Mouse (Mus musculus): Measurements from ENCODE around the gene Akap2. TPM values are rescaled to one million over a fixed set of nuclear protein-coding genes. Genes with fewer than 3 reads are reported as not detected.

The Akap2 gene
- polyA plus RNA-seq, 1 experiment, result 19.3 TPM

DNA sequence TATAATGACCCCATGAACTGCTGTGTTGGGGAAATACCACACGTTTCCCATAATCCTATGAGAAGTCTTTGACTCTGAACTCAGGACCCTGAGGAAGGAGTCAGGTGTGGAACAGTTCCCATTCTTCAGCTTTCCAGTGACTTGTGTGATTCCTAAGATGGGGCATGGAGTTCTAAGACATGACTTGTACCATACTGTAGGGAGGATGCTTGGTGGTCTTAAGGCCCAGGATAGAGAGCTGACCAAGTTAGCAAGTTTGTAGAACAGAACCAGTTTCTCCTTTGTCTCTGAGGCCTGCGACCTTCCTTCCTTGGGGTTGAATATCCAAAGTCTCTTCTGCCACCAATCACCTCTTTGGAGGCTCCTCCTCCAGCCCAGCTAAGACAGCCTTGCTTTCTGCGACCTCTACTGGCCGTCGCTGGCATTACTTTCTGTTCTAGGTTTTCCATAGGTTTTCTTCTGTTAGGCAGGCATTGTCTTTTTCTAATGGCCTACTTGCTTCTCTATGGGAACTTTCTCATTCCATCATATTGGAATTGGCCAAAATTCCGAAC, 162.4 kb downstream of the Akap2 start:
- Histone ChIP-seq H3K4me2 (ENCODE audit: low read depth) (no peak overlapping the region), H3K79me2 (ENCODE audit: control insufficient read depth, insufficient read depth) (peaks cover 51% of the 10 kb centered on the region), H3K36me3 (ENCODE audit: control insufficient read depth, insufficient read depth) (no peaks in the 10 kb centered on the region), H3K27me3 (ENCODE audit: control insufficient read depth, insufficient read depth, insufficient read length) (no peaks in the 10 kb centered on the region), H3ac (ENCODE audit: control insufficient read depth, insufficient read length) (no peak overlapping the region), H3K4me3 (no peak overlapping the region)
- TF ChIP-seq MAX (IDR thresholded peaks at IDR 0.05; ENCODE audit: low read depth) (no peak), POLR2AphosphoS2 (IDR thresholded peaks at IDR 0.05; ENCODE audit: insufficient read length, low read depth) (no peak), USF1 (IDR thresholded peaks at IDR 0.05; ENCODE audit: low read depth) (no peak), TCF3 (IDR thresholded peaks at IDR 0.05; ENCODE audit: insufficient read length, low read depth) (no peak), MYOD1 (IDR thresholded peaks at IDR 0.05; ENCODE audit: control insufficient read depth in 1 of 3, insufficient read length in 2 of 3, low read depth in 2 of 3) (no peak), POLR2A (IDR thresholded peaks at IDR 0.05; ENCODE audit: insufficient read length, low read depth) (no peak), REST (IDR thresholded peaks at IDR 0.05; ENCODE audit: insufficient read depth, insufficient read length) (no peak)

GRCm38 (mm10) chr4:57883520-57884421, 166.3 kb downstream of the Akap2 start:
- TF ChIP-seq USF1 (IDR thresholded peaks at IDR 0.05; ENCODE audit: low read depth) (no peak), MYOD1 (IDR thresholded peaks at IDR 0.05; ENCODE audit: control insufficient read depth in 1 of 3, insufficient read length in 2 of 3, low read depth in 2 of 3) (peak in 1 of 3 experiments; percentile 26)
- no peaks in the 10 kb centered on the region for H3K36me3 ChIP-seq (ENCODE audit: control insufficient read depth, insufficient read depth)
- H3ac ChIP-seq (ENCODE audit: control insufficient read depth, insufficient read length), result no peak overlapping the region
- no peak overlapping the region for H3K4me2 ChIP-seq (ENCODE audit: low read depth)
- peaks cover 86% of the 10 kb centered on the region for H3K79me2 ChIP-seq (ENCODE audit: control insufficient read depth, insufficient read depth)
- no peak overlapping the region for H3K4me3 ChIP-seq
- no peaks in the 10 kb centered on the region for H3K27me3 ChIP-seq (ENCODE audit: control insufficient read depth, insufficient read depth, insufficient read length)

DNA sequence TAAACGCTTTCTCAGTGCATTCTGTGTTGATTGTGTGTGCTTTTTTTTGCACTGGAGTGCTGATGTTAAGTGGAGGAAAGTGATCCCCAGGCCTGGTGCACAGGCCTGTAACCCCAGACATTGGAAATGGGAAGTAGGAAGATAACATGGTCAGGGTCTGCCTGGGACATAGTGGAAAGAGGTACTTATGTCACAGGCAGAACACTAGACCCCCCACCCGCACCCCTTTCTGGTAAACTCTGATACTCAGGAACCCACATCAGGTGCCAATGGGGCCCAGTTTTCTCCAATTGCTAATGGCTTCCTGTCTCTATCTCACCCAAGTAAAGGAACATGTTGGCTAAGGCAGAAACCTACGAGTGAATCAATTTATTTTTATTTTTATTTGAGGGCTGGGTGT, 167.1 kb downstream of the Akap2 start:
- H3K36me3 ChIP-seq (ENCODE audit: control insufficient read depth, insufficient read depth), result no peaks in the 10 kb centered on the region
- H3K4me3 ChIP-seq, result no peak overlapping the region
- peaks cover 90% of the 10 kb centered on the region for H3K79me2 ChIP-seq (ENCODE audit: control insufficient read depth, insufficient read depth)
- no peak overlapping the region for H3K4me2 ChIP-seq (ENCODE audit: low read depth)
- no peaks in the 10 kb centered on the region for H3K27me3 ChIP-seq (ENCODE audit: control insufficient read depth, insufficient read depth, insufficient read length)
- H3ac ChIP-seq (ENCODE audit: control insufficient read depth, insufficient read length), result no peak overlapping the region
- no peak for TF ChIP-seq CEBPB (IDR thresholded peaks at IDR 0.05; ENCODE audit: insufficient read depth, poor library complexity, severe bottlenecking)
- no peak for TF ChIP-seq POLR2A (IDR thresholded peaks at IDR 0.05; ENCODE audit: insufficient read length, low read depth)
- TF ChIP-seq REST (IDR thresholded peaks at IDR 0.05; ENCODE audit: insufficient read depth, insufficient read length), result no peak
- TF ChIP-seq TCF3 (IDR thresholded peaks at IDR 0.05; ENCODE audit: insufficient read length, low read depth), result no peak
- no peak for TF ChIP-seq TCF12 (IDR thresholded peaks at IDR 0.05; ENCODE audit: insufficient read depth, poor library complexity, severe bottlenecking)
- TF ChIP-seq USF1 (IDR thresholded peaks at IDR 0.05; ENCODE audit: low read depth), result no peak
- no peak for TF ChIP-seq POLR2AphosphoS2 (IDR thresholded peaks at IDR 0.05; ENCODE audit: insufficient read length, low read depth)
- no peak for TF ChIP-seq MAX (IDR thresholded peaks at IDR 0.05; ENCODE audit: low read depth)
- TF ChIP-seq MYOD1 (IDR thresholded peaks at IDR 0.05; ENCODE audit: control insufficient read depth in 1 of 3, insufficient read length in 2 of 3, low read depth in 2 of 3), result no peak
- no peak for TF ChIP-seq SRF (IDR thresholded peaks at IDR 0.05; ENCODE audit: control insufficient read depth, insufficient read length, low read depth)
- no peak for TF ChIP-seq E2F4 (IDR thresholded peaks at IDR 0.05; ENCODE audit: insufficient read depth)
- TF ChIP-seq MYOG (IDR thresholded peaks at IDR 0.05; ENCODE audit: control insufficient read depth in 1 of 3, insufficient read depth in 1 of 3, insufficient read length in 2 of 3, low read depth in 2 of 3), result no peak

GRCm38 (mm10) chr4:57885186-57885585, 167.7 kb downstream of the Akap2 start:
- Histone ChIP-seq H3K4me3 (no peak overlapping the region), H3K79me2 (ENCODE audit: control insufficient read depth, insufficient read depth) (peaks cover 86% of the 10 kb centered on the region), H3K4me2 (ENCODE audit: low read depth) (no peak overlapping the region), H3K27me3 (ENCODE audit: control insufficient read depth, insufficient read depth, insufficient read length) (no peaks in the 10 kb centered on the region), H3K36me3 (ENCODE audit: control insufficient read depth, insufficient read depth) (no peaks in the 10 kb centered on the region), H3ac (ENCODE audit: control insufficient read depth, insufficient read length) (no peak overlapping the region)
- TF ChIP-seq E2F4 (IDR thresholded peaks at IDR 0.05; ENCODE audit: insufficient read depth), result no peak
- TF ChIP-seq SRF (IDR thresholded peaks at IDR 0.05; ENCODE audit: control insufficient read depth, insufficient read length, low read depth), result no peak
- no peak for TF ChIP-seq USF1 (IDR thresholded peaks at IDR 0.05; ENCODE audit: low read depth)
- TF ChIP-seq TCF3 (IDR thresholded peaks at IDR 0.05; ENCODE audit: insufficient read length, low read depth), result no peak
- TF ChIP-seq MYOG (IDR thresholded peaks at IDR 0.05; ENCODE audit: control insufficient read depth in 1 of 3, insufficient read depth in 1 of 3, insufficient read length in 2 of 3, low read depth in 2 of 3), result no peak
- no peak for TF ChIP-seq POLR2A (IDR thresholded peaks at IDR 0.05; ENCODE audit: insufficient read length, low read depth)
- TF ChIP-seq TCF12 (IDR thresholded peaks at IDR 0.05; ENCODE audit: insufficient read depth, poor library complexity, severe bottlenecking), result no peak
- no peak for TF ChIP-seq MAX (IDR thresholded peaks at IDR 0.05; ENCODE audit: low read depth)
- TF ChIP-seq REST (IDR thresholded peaks at IDR 0.05; ENCODE audit: insufficient read depth, insufficient read length), result no peak
- TF ChIP-seq MYOD1 (IDR thresholded peaks at IDR 0.05; ENCODE audit: control insufficient read depth in 1 of 3, insufficient read length in 2 of 3, low read depth in 2 of 3), result no peak
- TF ChIP-seq CEBPB (IDR thresholded peaks at IDR 0.05; ENCODE audit: insufficient read depth, poor library complexity, severe bottlenecking), result no peak
- no peak for TF ChIP-seq POLR2AphosphoS2 (IDR thresholded peaks at IDR 0.05; ENCODE audit: insufficient read length, low read depth)
